Mouse (Mus musculus): ENCODE data around the gene Fam186b. TPM values are rescaled to one million over a fixed set of nuclear protein-coding genes. Genes with fewer than 3 reads are reported as not detected.

Fam186b gene
- polyA plus RNA-seq, 1 experiment: 0.36 TPM

GRCm38 (mm10) chr15:99240129-99240528, 55.6 kb downstream of the Fam186b start:
- TF ChIP-seq POLR2A (IDR thresholded peaks at IDR 0.05; ENCODE audit: borderline replicate concordance, extremely low read depth, insufficient read depth, insufficient read length, poor library complexity, severe bottlenecking) (no peak), CTCF (IDR thresholded peaks at IDR 0.05; ENCODE audit: borderline replicate concordance, extremely low read depth, insufficient read depth, insufficient read length) (no peak)
- peak; percentile 7 for DNase-seq (ENCODE audit: low read depth)

GRCm38 (mm10) chr15:99238006-99238405, 57.7 kb downstream of the Fam186b start:
- no peak for DNase-seq (ENCODE audit: low read depth)

DNA sequence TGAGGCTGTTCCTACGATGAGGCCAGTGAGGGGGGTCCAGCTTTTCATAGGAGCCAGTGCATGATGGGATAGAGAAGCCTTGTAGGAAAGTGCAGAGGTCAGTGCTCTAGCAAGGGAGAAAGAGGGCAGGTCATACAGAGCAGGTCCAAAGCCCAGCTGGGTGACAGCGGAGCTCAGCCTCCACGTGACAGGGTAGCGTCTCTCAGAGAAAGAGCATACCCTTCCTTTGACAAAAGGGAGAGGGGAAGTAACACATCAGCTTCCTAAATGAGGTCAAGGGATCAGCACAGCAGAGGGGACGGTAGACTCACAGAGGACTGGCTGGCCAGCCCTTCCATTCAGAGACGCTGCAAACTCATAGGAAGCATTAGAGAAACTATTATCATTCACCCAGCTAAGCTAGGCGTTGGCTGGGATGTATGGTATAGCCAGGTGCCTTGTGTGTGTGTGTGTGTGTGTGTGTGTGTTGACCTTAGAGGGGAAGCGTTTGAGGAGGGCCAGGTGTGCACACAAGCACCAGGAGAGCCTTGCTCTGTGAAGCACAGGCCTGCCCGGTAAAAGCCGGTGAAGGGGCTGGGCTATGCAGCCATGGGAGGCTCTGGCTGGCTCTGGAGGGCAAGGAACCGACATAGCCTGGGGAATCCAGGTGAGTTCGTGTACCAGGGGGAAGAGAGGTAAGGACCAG, 61.2 kb downstream of the Fam186b start:
- DNase-seq (ENCODE audit: low read depth): no peak
- TF ChIP-seq CTCF (IDR thresholded peaks at IDR 0.05; ENCODE audit: borderline replicate concordance, extremely low read depth, insufficient read depth, insufficient read length): no peak
- no peak for TF ChIP-seq POLR2A (IDR thresholded peaks at IDR 0.05; ENCODE audit: borderline replicate concordance, extremely low read depth, insufficient read depth, insufficient read length, poor library complexity, severe bottlenecking)

More at GRCm38 (mm10) chr15:99238006-99238405, 57.7 kb downstream of the Fam186b start:
- TF ChIP-seq CTCF (IDR thresholded peaks at IDR 0.05; ENCODE audit: borderline replicate concordance, extremely low read depth, insufficient read depth, insufficient read length) (no peak), POLR2A (IDR thresholded peaks at IDR 0.05; ENCODE audit: borderline replicate concordance, extremely low read depth, insufficient read depth, insufficient read length, poor library complexity, severe bottlenecking) (no peak)

DNA sequence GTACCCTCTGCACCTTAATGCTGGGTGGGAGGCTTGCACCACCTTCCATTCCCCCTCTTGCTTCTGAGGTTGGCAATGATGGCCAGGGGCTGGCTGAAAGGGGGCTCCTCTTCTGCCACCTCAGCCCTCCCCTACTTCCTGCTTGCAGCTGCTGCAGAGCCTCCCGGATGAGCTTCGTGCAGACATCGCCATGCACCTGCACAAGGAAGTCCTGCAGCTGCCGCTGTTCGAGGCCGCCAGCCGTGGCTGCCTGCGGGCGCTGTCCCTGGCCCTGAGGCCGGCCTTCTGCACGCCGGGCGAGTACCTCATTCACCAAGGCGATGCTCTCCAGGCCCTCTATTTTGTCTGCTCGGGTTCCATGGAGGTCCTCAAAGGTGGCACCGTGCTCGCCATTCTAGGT, 62.0 kb downstream of the Fam186b start:
- no peak for DNase-seq (ENCODE audit: low read depth)
- TF ChIP-seq CTCF (IDR thresholded peaks at IDR 0.05; ENCODE audit: borderline replicate concordance, extremely low read depth, insufficient read depth, insufficient read length) (no peak), POLR2A (IDR thresholded peaks at IDR 0.05; ENCODE audit: borderline replicate concordance, extremely low read depth, insufficient read depth, insufficient read length, poor library complexity, severe bottlenecking) (no peak)

GRCm38 (mm10) chr15:99231998-99232397, 63.7 kb downstream of the Fam186b start:
- TF ChIP-seq POLR2A (IDR thresholded peaks at IDR 0.05; ENCODE audit: borderline replicate concordance, extremely low read depth, insufficient read depth, insufficient read length, poor library complexity, severe bottlenecking) (no peak), CTCF (IDR thresholded peaks at IDR 0.05; ENCODE audit: borderline replicate concordance, extremely low read depth, insufficient read depth, insufficient read length) (no peak)

DNA sequence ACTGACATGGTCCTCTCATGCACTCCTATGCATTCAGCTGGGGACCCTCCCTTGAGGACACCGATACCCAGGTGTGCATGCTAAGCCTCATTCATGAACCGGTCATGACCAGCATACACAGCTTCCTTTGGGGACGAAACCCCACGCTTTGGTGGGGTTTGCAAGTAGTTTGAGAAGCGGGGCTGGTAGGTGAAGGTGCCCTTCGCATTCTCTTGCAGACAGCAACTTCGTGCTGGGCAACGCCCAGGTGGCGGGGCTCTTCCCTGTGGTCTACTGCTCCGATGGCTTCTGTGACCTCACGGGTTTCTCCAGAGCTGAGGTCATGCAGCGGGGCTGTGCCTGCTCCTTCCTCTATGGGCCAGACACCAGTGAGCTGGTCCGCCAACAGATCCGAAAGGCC, 69.6 kb downstream of the Fam186b start:
- no peak for DNase-seq (ENCODE audit: low read depth)
- TF ChIP-seq CTCF (IDR thresholded peaks at IDR 0.05; ENCODE audit: borderline replicate concordance, extremely low read depth, insufficient read depth, insufficient read length): no peak
- TF ChIP-seq POLR2A (IDR thresholded peaks at IDR 0.05; ENCODE audit: borderline replicate concordance, extremely low read depth, insufficient read depth, insufficient read length, poor library complexity, severe bottlenecking): no peak

More at GRCm38 (mm10) chr15:99231998-99232397, 63.7 kb downstream of the Fam186b start:
- no peak for DNase-seq (ENCODE audit: low read depth)

GRCm38 (mm10) chr15:99225081-99225810, 70.4 kb downstream of the Fam186b start:
- peak; percentile 85 for DNase-seq (ENCODE audit: low read depth)
- TF ChIP-seq CTCF (IDR thresholded peaks at IDR 0.05; ENCODE audit: borderline replicate concordance, extremely low read depth, insufficient read depth, insufficient read length) (no peak), POLR2A (IDR thresholded peaks at IDR 0.05; ENCODE audit: borderline replicate concordance, extremely low read depth, insufficient read depth, insufficient read length, poor library complexity, severe bottlenecking) (no peak)

DNA sequence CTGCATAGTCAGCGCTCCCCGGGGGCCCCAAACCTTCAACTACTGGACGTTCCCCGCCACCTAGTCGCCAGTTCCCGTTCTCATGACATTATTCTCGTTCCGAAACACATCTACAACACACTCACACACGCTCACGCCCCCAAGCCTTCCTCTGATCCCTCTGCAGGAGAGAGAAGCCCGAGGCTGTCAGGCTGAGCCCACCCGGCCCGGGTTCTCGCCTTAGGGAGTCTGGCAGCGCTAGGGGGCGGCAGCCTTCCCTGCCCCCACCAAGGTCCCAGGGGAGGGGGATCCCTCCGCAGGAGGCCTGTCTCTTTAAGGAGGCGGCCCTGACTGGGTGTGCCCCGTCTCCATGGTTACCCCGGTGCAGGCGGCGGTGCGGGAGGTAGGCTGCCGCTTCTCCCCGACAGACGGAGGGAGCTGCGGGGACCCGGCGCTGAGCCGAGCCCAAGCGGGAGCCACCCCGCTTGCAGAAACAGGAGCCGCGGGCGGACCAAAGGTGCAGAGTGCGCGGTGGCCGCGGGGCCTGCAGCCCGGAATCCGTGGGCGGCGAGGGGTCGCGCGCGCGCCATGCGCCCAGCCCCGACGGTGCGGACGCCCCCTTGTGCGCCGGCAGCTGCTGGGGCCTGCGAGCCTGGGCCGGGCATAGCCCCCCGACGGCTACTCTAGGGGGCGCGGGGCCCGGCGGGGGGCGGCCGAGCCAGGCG, 71.3 kb downstream of the Fam186b start, which contains the start of gene Kcnh3:
Kcnh3 (plus strand) TSS at position 654 of the 704 bp plus-strand sequence.
- TF ChIP-seq POLR2A (IDR thresholded peaks at IDR 0.05; ENCODE audit: borderline replicate concordance, extremely low read depth, insufficient read depth, insufficient read length, poor library complexity, severe bottlenecking): no peak
- no peak for TF ChIP-seq CTCF (IDR thresholded peaks at IDR 0.05; ENCODE audit: borderline replicate concordance, extremely low read depth, insufficient read depth, insufficient read length)
- peak; percentile 82 for DNase-seq (ENCODE audit: low read depth)

DNA sequence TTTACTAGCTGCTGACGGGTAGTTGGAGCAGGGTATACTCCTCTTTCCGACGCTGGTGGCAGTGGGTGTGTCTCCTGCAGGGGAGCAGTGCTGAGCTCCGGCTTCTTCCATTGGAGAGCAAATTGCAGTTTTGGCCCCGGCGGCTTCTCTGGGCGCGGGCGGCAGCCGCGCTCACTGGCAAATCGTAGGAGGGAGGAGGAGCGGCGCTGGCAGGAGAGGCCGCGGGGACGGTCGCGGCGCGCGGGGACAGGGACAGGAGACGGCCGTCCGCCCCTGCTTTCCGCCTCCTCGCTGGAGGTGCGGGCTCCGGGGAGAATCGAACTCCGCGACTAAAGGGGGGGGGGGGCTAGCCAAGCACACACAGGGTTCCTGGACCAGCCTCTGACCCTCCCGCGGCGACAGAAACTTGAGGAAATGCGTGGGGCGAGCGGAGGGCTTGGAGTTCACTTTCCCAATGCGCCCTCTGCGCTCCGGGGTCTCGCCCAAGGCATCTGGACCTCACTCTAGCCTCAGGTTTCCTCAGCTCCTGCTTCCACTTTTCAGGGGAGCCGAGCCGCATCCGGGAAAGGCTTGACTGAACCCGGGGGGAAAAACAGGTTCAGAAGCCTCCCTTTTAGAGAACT, 72.0 kb downstream of the Fam186b start:
- TF ChIP-seq POLR2A (IDR thresholded peaks at IDR 0.05; ENCODE audit: borderline replicate concordance, extremely low read depth, insufficient read depth, insufficient read length, poor library complexity, severe bottlenecking) (no peak), CTCF (IDR thresholded peaks at IDR 0.05; ENCODE audit: borderline replicate concordance, extremely low read depth, insufficient read depth, insufficient read length) (no peak)
- peak; percentile 56 for DNase-seq (ENCODE audit: low read depth)

DNA sequence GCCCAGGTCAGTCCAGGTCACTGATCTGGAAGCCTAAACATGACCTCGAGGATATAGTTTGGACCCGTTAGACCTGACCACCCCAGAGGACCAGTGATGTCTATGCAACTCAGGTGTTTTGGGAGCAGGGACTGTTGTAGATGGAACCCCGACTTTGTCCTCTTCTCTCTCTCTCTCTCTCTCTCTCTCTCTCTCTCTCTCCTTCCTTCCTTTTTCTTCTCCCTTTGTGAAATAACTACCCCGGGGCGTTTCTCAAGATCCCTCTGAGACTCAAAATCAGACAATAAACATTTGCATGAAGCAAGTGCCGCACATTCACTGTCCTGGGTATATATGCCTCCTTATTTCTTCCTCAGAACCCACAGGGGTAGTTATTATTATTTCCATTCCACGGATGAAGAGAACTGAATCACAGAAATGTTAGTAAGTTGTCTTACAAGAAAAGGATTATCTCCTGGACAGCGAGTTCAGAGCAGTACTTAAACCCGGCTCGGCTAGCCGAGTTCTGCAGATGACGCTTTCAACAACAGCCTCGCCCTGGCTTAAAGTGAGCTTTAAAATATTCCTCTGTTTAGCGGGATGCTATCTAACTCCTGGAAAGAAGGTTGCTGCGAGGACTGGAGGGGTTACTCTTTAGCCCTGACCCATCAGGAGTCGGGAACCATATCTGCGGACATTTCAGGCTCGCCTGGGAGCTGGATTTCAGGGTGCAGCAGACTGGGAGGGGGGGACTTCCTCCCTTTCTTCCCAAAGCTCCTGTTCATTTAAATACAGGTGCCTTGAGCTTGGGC, 72.7 kb downstream of the Fam186b start:
- no peak for TF ChIP-seq POLR2A (IDR thresholded peaks at IDR 0.05; ENCODE audit: borderline replicate concordance, extremely low read depth, insufficient read depth, insufficient read length, poor library complexity, severe bottlenecking)
- TF ChIP-seq CTCF (IDR thresholded peaks at IDR 0.05; ENCODE audit: borderline replicate concordance, extremely low read depth, insufficient read depth, insufficient read length): no peak
- no peak for DNase-seq (ENCODE audit: low read depth)
